Mouse (Mus musculus): ENCODE data around the gene Ccnb2. TPM values are rescaled to one million over a fixed set of nuclear protein-coding genes. Genes with fewer than 3 reads are reported as not detected.

Gene Ccnb2
- 26.5 TPM for polyA plus RNA-seq (2014; fragmentation: Illumina TruSeq; extraction: RNeasy Lipid Tissue Mini Kit (QIAGEN cat#74804))

GRCm38 (mm10) chr9:70421257-70422056 is at the start of gene Ccnb2:
Ccnb2 (minus strand) TSS chr9:70421547.

Other genes with a start within 250 kb of the Ccnb2 start
- 44.3 TPM for gene Myo1e, start 214.2 kb downstream of the Ccnb2 start, polyA plus RNA-seq (2014; fragmentation: Illumina TruSeq; extraction: RNeasy Lipid Tissue Mini Kit (QIAGEN cat#74804))
- 63.3 TPM for gene Rnf111, start 82.2 kb upstream of the Ccnb2 start, polyA plus RNA-seq (2014; fragmentation: Illumina TruSeq; extraction: RNeasy Lipid Tissue Mini Kit (QIAGEN cat#74804))
- 76.4 TPM for gene Sltm, start 121.2 kb upstream of the Ccnb2 start, polyA plus RNA-seq (2014; fragmentation: Illumina TruSeq; extraction: RNeasy Lipid Tissue Mini Kit (QIAGEN cat#74804))
- gene Gm10642, start 234.7 kb upstream of the Ccnb2 start, polyA plus RNA-seq (2014; fragmentation: Illumina TruSeq; extraction: RNeasy Lipid Tissue Mini Kit (QIAGEN cat#74804)) = not detected
- gene Mindy2, start 235.6 kb upstream of the Ccnb2 start, polyA plus RNA-seq (2014; fragmentation: Illumina TruSeq; extraction: RNeasy Lipid Tissue Mini Kit (QIAGEN cat#74804)) = 42.0 TPM